ENCODE assay signal across 17 mouse cellular contexts in the genomic region with DNA sequence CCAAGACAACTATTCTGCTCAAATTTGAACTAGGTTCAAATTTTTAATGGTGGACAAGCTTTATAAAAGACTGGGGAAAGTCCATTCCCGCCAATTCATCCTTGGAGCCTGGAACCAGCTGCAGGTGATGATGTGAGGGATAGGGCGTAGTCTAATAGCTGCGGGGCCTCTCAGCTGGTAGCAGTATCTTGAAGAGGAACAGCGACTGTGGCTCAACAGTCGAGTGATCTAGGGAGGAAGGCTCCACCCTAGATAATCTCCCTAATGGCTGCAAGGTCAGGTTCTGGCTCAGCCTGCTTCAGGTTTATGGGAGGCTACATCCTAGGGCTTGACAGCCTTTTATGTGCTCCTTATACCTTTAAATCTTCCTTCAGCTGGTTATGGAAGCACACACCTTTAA. TPM values are rescaled to one million over a fixed set of nuclear protein-coding genes. Genes with fewer than 3 reads are reported as not detected.
A peak's percentile ranks its signal among the peaks of the same experiment; 100 is the strongest.
DNase-seq lines count a peak whose midpoint lies in the region; ATAC-seq and TF ChIP-seq lines count a peak whose summit lies in the region.
"Had no signal": no experiment of that assay in that cellular context is flagged by ENCODE, and none has a peak within 500 bp of the region (broad histone marks: within the 10 kb centered on the region; RNA-seq: fewer than 3 reads in every experiment).

No protein-coding gene starts in this region.

- no peak overlapping the region for H3K9ac ChIP-seq in MEL (ENCODE audit: control insufficient read depth, low read depth, low read length, poor library complexity, severe bottlenecking)
- no peak overlapping the region for H3K9ac ChIP-seq in intestine, embryonic 16.5 days (ENCODE audit: low read depth, low read length)
- H3K9ac ChIP-seq in liver, embryonic 16.5 days (ENCODE audit: low read depth, low read length) = 0 out of 2 replicates have a peak overlapping the region, but pooled peaks have one; percentile 32
- no peak overlapping the region for H3K9ac ChIP-seq in forebrain, embryonic 14.5 days (ENCODE audit: low read length)
- H3K9ac ChIP-seq: embryonic facial prominence, embryonic 13.5 days; heart, embryonic 12.5 days; hindbrain, embryonic 12.5 days had no signal

- no peak for TF ChIP-seq POLR2A in MEL (IDR thresholded peaks at IDR 0.05; ENCODE audit: control insufficient read depth in 1 of 2, insufficient read depth in 1 of 2, low read depth in 1 of 2, low read length in 2 of 2, poor library complexity in 1 of 2)

- H3K4me3 ChIP-seq in E14TG2a.4 (replicated peaks; ENCODE audit: low read length) = 0 out of 2 replicates have a peak overlapping the region, but pooled peaks have one; percentile 3
- no peak overlapping the region for H3K4me3 ChIP-seq in MEL (ENCODE audit: control insufficient read depth in 1 of 2, insufficient read depth in 1 of 2, low read depth in 2 of 2, low read length in 2 of 2)
- no peak overlapping the region for H3K4me3 ChIP-seq in intestine, embryonic 16.5 days (ENCODE audit: low read length)
- H3K4me3 ChIP-seq in liver, embryonic 16.5 days (ENCODE audit: low read depth, low read length) = no peak overlapping the region
- no peak overlapping the region for H3K4me3 ChIP-seq in forebrain, embryonic 14.5 days (ENCODE audit: low read depth, low read length)
- H3K4me3 ChIP-seq: embryonic facial prominence, embryonic 13.5 days; forebrain, embryonic 10.5 days; heart, embryonic 12.5 days; hindbrain, embryonic 12.5 days; limb, embryonic 10.5 days had no signal

- peak; percentile 77 for DNase-seq in MEL (ENCODE audit: low read depth, low spot score)
- DNase-seq in forebrain, embryonic 14.5 days (ENCODE audit: low spot score) = no peak
- DNase-seq in right cerebral cortex, adult 18-20 months = no peak
- no peak for DNase-seq in kidney, adult 11 months
- DNase-seq: heart, postnatal 14 days; lung, adult 18-20 months; thymus, postnatal 36 days had no signal

- H3K27me3 ChIP-seq in E14TG2a.4 (ENCODE audit: insufficient read depth, low read length) = no peaks in the 10 kb centered on the region
- no peaks in the 10 kb centered on the region for H3K27me3 ChIP-seq in MEL (ENCODE audit: control insufficient read depth in 1 of 2, insufficient read depth in 2 of 2, low read length in 2 of 2)
- H3K27me3 ChIP-seq in intestine, embryonic 16.5 days (replicated peaks; ENCODE audit: control insufficient read depth, insufficient read depth, low read length) = no peaks in the 10 kb centered on the region
- no peaks in the 10 kb centered on the region for H3K27me3 ChIP-seq in liver, embryonic 16.5 days (ENCODE audit: control insufficient read depth, insufficient read depth, low read depth, low read length)
- H3K27me3 ChIP-seq in forebrain, embryonic 14.5 days (replicated peaks; ENCODE audit: control insufficient read depth, insufficient read depth, low read length) = no peaks in the 10 kb centered on the region
- H3K27me3 ChIP-seq: CH12.LX; embryonic facial prominence, embryonic 13.5 days; heart, embryonic 12.5 days; hindbrain, embryonic 12.5 days; Patski had no signal

- H3K9me3 ChIP-seq in E14TG2a.4 (ENCODE audit: low read length) (no peaks in the 10 kb centered on the region), MEL (replicated peaks; ENCODE audit: insufficient read depth, low read length) (no peaks in the 10 kb centered on the region)
- no peaks in the 10 kb centered on the region for H3K9me3 ChIP-seq in intestine, embryonic 16.5 days (ENCODE audit: control insufficient read depth, low read length)
- no peaks in the 10 kb centered on the region for H3K9me3 ChIP-seq in liver, embryonic 16.5 days (replicated peaks; ENCODE audit: control insufficient read depth, low read length)
- no peaks in the 10 kb centered on the region for H3K9me3 ChIP-seq in forebrain, embryonic 14.5 days (replicated peaks; ENCODE audit: control insufficient read depth, low read length)
- H3K9me3 ChIP-seq: embryonic facial prominence, embryonic 13.5 days; forebrain, embryonic 10.5 days; heart, embryonic 12.5 days; hindbrain, embryonic 12.5 days; limb, embryonic 10.5 days had no signal

- no peak for TF ChIP-seq CTCF in E14TG2a.4 (conservative IDR thresholded peaks at IDR 0.05; ENCODE audit: low read length)
- no peak for TF ChIP-seq CTCF in MEL (IDR thresholded peaks at IDR 0.05 in 2 of 3, conservative IDR thresholded peaks at IDR 0.05 in 1 of 3; ENCODE audit: control insufficient read depth in 1 of 3, insufficient read depth in 1 of 3, low read depth in 2 of 3, low read length in 3 of 3, poor library complexity in 1 of 3, severe bottlenecking in 1 of 3)

- H3K4me1 ChIP-seq in E14TG2a.4 (replicated peaks; ENCODE audit: low read depth, low read length) = peaks cover 98% of the 10 kb centered on the region
- H3K4me1 ChIP-seq in MEL (ENCODE audit: control insufficient read depth in 1 of 2, insufficient read depth in 2 of 2, low read length in 2 of 2) = peaks cover 4 to 8% of the 10 kb centered on the region in 2 experiments
- no peaks in the 10 kb centered on the region for H3K4me1 ChIP-seq in intestine, embryonic 16.5 days (ENCODE audit: control insufficient read depth, insufficient read depth, low read length)
- H3K4me1 ChIP-seq in liver, embryonic 16.5 days (ENCODE audit: control insufficient read depth, low read depth, low read length) = peaks cover 17% of the 10 kb centered on the region
- H3K4me1 ChIP-seq in forebrain, embryonic 14.5 days (ENCODE audit: control insufficient read depth, insufficient read depth, low read length) = no peaks in the 10 kb centered on the region
- H3K4me1 ChIP-seq: embryonic facial prominence, embryonic 13.5 days; forebrain, embryonic 10.5 days; heart, embryonic 12.5 days; hindbrain, embryonic 12.5 days; limb, embryonic 10.5 days had no signal

- 67% methylated on average over 5 of the region's 5 CpGs for WGBS in intestine, embryonic 16.5 days
- 25% methylated on average over 5 of the region's 5 CpGs for WGBS in liver, embryonic 16.5 days (ENCODE audit: insufficient replicate concordance)
- 91% methylated on average over 5 of the region's 5 CpGs for WGBS in forebrain, embryonic 14.5 days

- ATAC-seq in intestine, embryonic 16.5 days = peak; percentile 73
- ATAC-seq in liver, embryonic 16.5 days (ENCODE audit: low read depth) = peak; percentile 83
- no peak for ATAC-seq in forebrain, embryonic 14.5 days
- ATAC-seq: Patski had no signal

- no peaks in the 10 kb centered on the region for H3K79me2 ChIP-seq in MEL (ENCODE audit: control insufficient read depth, insufficient read depth, low read length, poor library complexity)

- no peak overlapping the region for H3K4me2 ChIP-seq in intestine, embryonic 16.5 days (ENCODE audit: low read depth, low read length)
- H3K4me2 ChIP-seq in liver, embryonic 16.5 days (ENCODE audit: low read depth, low read length) = peak overlapping the region; percentile 40; the same call in 1 of the 2 replicates
- H3K4me2 ChIP-seq in forebrain, embryonic 14.5 days (ENCODE audit: low read length) = no peak overlapping the region
- H3K4me2 ChIP-seq: embryonic facial prominence, embryonic 13.5 days; heart, embryonic 12.5 days; hindbrain, embryonic 12.5 days had no signal

- H3K36me3 ChIP-seq in E14TG2a.4 (ENCODE audit: insufficient read depth, low read length) = peaks cover 79% of the 10 kb centered on the region
- peaks cover 4 to 16% of the 10 kb centered on the region in 2 experiments for H3K36me3 ChIP-seq in MEL (ENCODE audit: control insufficient read depth in 1 of 2, insufficient read depth in 2 of 2, low read length in 2 of 2)
- peaks cover 21% of the 10 kb centered on the region for H3K36me3 ChIP-seq in intestine, embryonic 16.5 days (ENCODE audit: control insufficient read depth, insufficient read depth, low read length)
- peaks cover 56% of the 10 kb centered on the region for H3K36me3 ChIP-seq in liver, embryonic 16.5 days (ENCODE audit: control insufficient read depth, insufficient read depth)
- peaks cover 92% of the 10 kb centered on the region for H3K36me3 ChIP-seq in forebrain, embryonic 14.5 days (ENCODE audit: control insufficient read depth, insufficient read depth, low read length)

- TF ChIP-seq RAD21 in MEL (IDR thresholded peaks at IDR 0.05; ENCODE audit: low read depth, low read length) = no peak

- TF ChIP-seq EP300 in MEL (IDR thresholded peaks at IDR 0.05; ENCODE audit: low read depth in 1 of 2, low read length in 2 of 2) = peak; percentile 74 to 81

- H3K27ac ChIP-seq in MEL (ENCODE audit: control insufficient read depth, low read depth, low read length) = peak overlapping the region; percentile 81
- H3K27ac ChIP-seq in intestine, embryonic 16.5 days (ENCODE audit: low read length) = no peak overlapping the region
- peak overlapping the region; percentile 60 for H3K27ac ChIP-seq in liver, embryonic 16.5 days (ENCODE audit: low read length)
- no peak overlapping the region for H3K27ac ChIP-seq in forebrain, embryonic 14.5 days (ENCODE audit: low read depth, low read length)
- H3K27ac ChIP-seq: embryonic facial prominence, embryonic 13.5 days; forebrain, embryonic 10.5 days; hindbrain, embryonic 12.5 days; limb, embryonic 10.5 days had no signal

TF ChIP-seq in MEL, 35 proteins besides CTCF, POLR2A, EP300 and RAD21 (continues in another document):
- no peak for TF ChIP-seq MEF2A (IDR thresholded peaks at IDR 0.05; ENCODE audit: extremely low read depth, insufficient replicate concordance, low read depth, low read length, poor library complexity, severe bottlenecking)

RNA-seq across cellular contexts. Expression of a gene that starts 14.9 kb away (rescaled TPM):
- total RNA-seq in MEL (2012; rRNA removed) = 3.1 and 3.4 TPM in 2 replicates
- 1 to 10 TPM in 1 of 2 experiments, not detected in 1; 1.3 TPM for polyA plus RNA-seq in MEL (2012; ENCODE audit: insufficient read depth in 1 of 2, insufficient read length in 2 of 2, low read depth in 1 of 2, low replicate concordance in 2 of 2, missing spikeins in 1 of 2)
- 1.3 and 2.0 TPM in 2 replicates for polyA plus RNA-seq in intestine, embryonic 16.5 days (2015; fragmentation: Nextera tagmentation; extraction: Ambion mirVana)
- polyA plus RNA-seq in liver, embryonic 16.5 days (2015; fragmentation: Nextera tagmentation; extraction: Ambion mirVana) = 1.3 TPM in 2 replicates
- 1.9 and 2.4 TPM in 2 replicates for polyA plus RNA-seq in forebrain, embryonic 14.5 days (2014; fragmentation: Nextera tagmentation; extraction: Ambion mirVana)

RNA-seq across cellular contexts. Expression of a gene that starts 15.0 kb away (rescaled TPM):
- 32.9 and 40.3 TPM in 2 replicates for total RNA-seq in MEL (2012; rRNA removed)
- 10 to 100 TPM in 1 of 2 experiments, not detected in 1; 49.2 TPM for polyA plus RNA-seq in MEL (2012; ENCODE audit: insufficient read depth in 1 of 2, insufficient read length in 2 of 2, low read depth in 1 of 2, low replicate concordance in 2 of 2, missing spikeins in 1 of 2)
- polyA plus RNA-seq in intestine, embryonic 16.5 days (2015; fragmentation: Nextera tagmentation; extraction: Ambion mirVana) = 51.0 and 55.9 TPM in 2 replicates
- polyA plus RNA-seq in liver, embryonic 16.5 days (2015; fragmentation: Nextera tagmentation; extraction: Ambion mirVana) = 30.5 and 33.7 TPM in 2 replicates
- polyA plus RNA-seq in forebrain, embryonic 14.5 days (2014; fragmentation: Nextera tagmentation; extraction: Ambion mirVana) = 89.7 and 96.7 TPM in 2 replicates

RNA-seq across cellular contexts. Expression of a gene that starts 30.8 kb away (rescaled TPM):
- total RNA-seq in MEL (2012; rRNA removed) = 77.9 and 82.2 TPM in 2 replicates
- 10 to 100 TPM; 47.3 to 99.6 TPM for polyA plus RNA-seq in MEL (2012; ENCODE audit: insufficient read depth in 1 of 2, insufficient read length in 2 of 2, low read depth in 1 of 2, low replicate concordance in 2 of 2, missing spikeins in 1 of 2)
- polyA plus RNA-seq in intestine, embryonic 16.5 days (2015; fragmentation: Nextera tagmentation; extraction: Ambion mirVana) = 85.9 and 92.7 TPM in 2 replicates
- polyA plus RNA-seq in liver, embryonic 16.5 days (2015; fragmentation: Nextera tagmentation; extraction: Ambion mirVana) = 58.4 and 62.0 TPM in 2 replicates
- 116 and 138 TPM in 2 replicates for polyA plus RNA-seq in forebrain, embryonic 14.5 days (2014; fragmentation: Nextera tagmentation; extraction: Ambion mirVana)

Comparison
In these comparisons a context has a peak if more than half of its experiments do, and no peak if none do; other contexts are left out.
1. H3K27ac ChIP-seq: peak in MEL (single experiment) and liver, embryonic 16.5 days (single experiment); none in intestine, embryonic 16.5 days (single experiment) and forebrain, embryonic 14.5 days (single experiment).